Mouse (Mus musculus) embryonic fibroblast, embryonic 13.5 days (primary cell): ENCODE data around the gene Slit1.

ENCODE experiments used
- CTCF ChIP-seq: IDR thresholded peaks from 2 replicates; pipeline ENCODE4 v1.5.1; 2011; ENCODE audit warnings: mild to moderate bottlenecking, control low read depth, low read length, moderate library complexity, borderline replicate concordance; ENCODE audit not compliant: insufficient read depth
- POLR2A ChIP-seq: IDR thresholded peaks from 2 replicates; pipeline ENCODE4 v1.6.1; 2011; ENCODE audit warnings: low read depth, mild to moderate bottlenecking, control low read depth, low read length, moderate library complexity

- no peak for TF ChIP-seq CTCF
- TF ChIP-seq POLR2A, result no peak
These were observed 59.5 kb downstream of the Slit1 start for GRCm38 (mm10) chr19:41683951-41684350.
